Mouse (Mus musculus): ENCODE results near the gene Btbd35f15.
"Not testable (repeated sequence)": the region's sequence is repeated elsewhere in the genome, so short reads cannot be mapped to it uniquely, and the experiment has no call there.

The Btbd35f15 gene

DNA sequence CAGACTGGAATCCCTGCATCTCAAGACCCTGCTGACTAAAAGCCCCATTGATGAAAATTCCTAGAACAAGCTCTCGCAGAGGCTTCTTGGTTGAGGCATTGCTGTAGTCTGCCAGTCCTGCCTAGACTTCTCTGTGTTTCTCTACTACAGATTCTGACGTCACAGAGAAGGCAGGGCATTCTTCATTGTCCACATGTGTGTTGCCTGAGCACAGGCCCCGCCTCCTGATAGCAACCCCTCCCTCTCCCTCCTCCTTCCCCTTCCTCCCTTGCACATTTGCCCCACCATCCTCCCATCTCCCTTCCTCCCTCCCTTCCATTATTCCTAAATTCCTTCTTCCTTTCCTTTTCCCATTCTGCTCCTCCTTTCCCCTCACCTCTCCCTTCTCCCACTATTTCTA is at the start of gene Btbd35f15:
Gene Btbd35f15 (minus strand): TSS at position 101 of the 400 bp plus-strand sequence.
- not testable (repeated sequence) for DNase-seq (ENCODE audit: low read depth, low spot score)
